Mouse (Mus musculus) kidney, postnatal 0 days (tissue): ENCODE measurements at regions not wholly inside any gene's neighbourhood (a gene's known extent, or its start where the extent isn't known, plus 50 kb on each side); places are given as distances from the start of the nearest gene placed in this dataset.

Source experiments
- ATAC-seq: fragments of 200-750 bp; cut with Nextera tagmentation; replicated peaks from 2 replicates; pipeline ENCODE4 v1.8.0; 2017; ENCODE audit warnings: low read depth, moderate number of reproducible peaks, moderate TSS enrichment, moderate library complexity; ENCODE audit not compliant: low FRiP score
- DNase-seq: peaks from one replicate; pipeline ENCODE4 v3.0.0-alpha.2; 2016; ENCODE audit warnings: low spot score
- H3K27ac ChIP-seq: fragments of 300-500 bp; sonication (generic); 2 replicates; pipeline ENCODE4 v1.5.1; 2014; ENCODE audit warnings: mild to moderate bottlenecking
- H3K27me3 ChIP-seq: fragments of 300-500 bp; sonication (generic); 2 replicates; pipeline ENCODE4 v1.6.1; 2014; ENCODE audit warnings: low read length, mixed read lengths; ENCODE audit not compliant: insufficient read depth
- H3K36me3 ChIP-seq: fragments of 300-500 bp; sonication (generic); 2 replicates; pipeline ENCODE4 v1.6.1; 2014; ENCODE audit warnings: low read length, mixed read lengths; ENCODE audit not compliant: insufficient read depth
- H3K4me1 ChIP-seq: fragments of 300-500 bp; sonication (generic); replicated peaks from 2 replicates; pipeline ENCODE4 v1.6.1; 2014; ENCODE audit warnings: antibody characterized with exemption, low read length, mixed read lengths; ENCODE audit not compliant: insufficient read depth
- H3K4me2 ChIP-seq: fragments of 300-500 bp; sonication (generic); 2 replicates; pipeline ENCODE4 v1.6.1; 2014; ENCODE audit warnings: mild to moderate bottlenecking, low read length, moderate library complexity, mixed read lengths
- H3K4me3 ChIP-seq: fragments of 300-500 bp; sonication (generic); replicated peaks from 2 replicates; pipeline ENCODE4 v1.5.1; 2014; ENCODE audit warnings: low read depth, low read length
- H3K9ac ChIP-seq: fragments of 300-500 bp; sonication (generic); 2 replicates; pipeline ENCODE4 v1.6.1; 2014; ENCODE audit warnings: low read depth, low read length
- H3K9me3 ChIP-seq: fragments of 300-500 bp; sonication (generic); replicated peaks from 2 replicates; pipeline ENCODE4 v1.6.1; 2016; ENCODE audit warnings: low read length, inconsistent platforms, mixed read lengths
- CTCF ChIP-seq: IDR thresholded peaks from 2 replicates; pipeline ENCODE4 v1.5.1; 2016; ENCODE audit warnings: antibody characterized with exemption, low read depth, mild to moderate bottlenecking, moderate library complexity
- WGBS: fragments of 180-500 bp; shearing (Covaris S2); extraction: QIAGEN DNeasy Blood & Tissue Kit; methylation state at CpG from one replicate; pipeline ENCODE4 v1.1.7; 2014; 5-methylcytosine and 5-hydroxymethylcytosine counted together

GRCm38 (mm10) chr12:26543463-26543862, 74.5 kb downstream of the Cmpk2 start:
- Histone ChIP-seq H3K4me3 (no peak overlapping the region), H3K9me3 (no peaks in the 10 kb centered on the region), H3K4me1 (no peaks in the 10 kb centered on the region), H3K27me3 (no peaks in the 10 kb centered on the region), H3K4me2 (no peak overlapping the region), H3K36me3 (no peaks in the 10 kb centered on the region), H3K9ac (no peak overlapping the region), H3K27ac (no peak overlapping the region)
- 93% methylated on average over 1 of the region's 1 CpGs for WGBS
- ATAC-seq (no peak), DNase-seq (no peak)
- TF ChIP-seq CTCF, result no peak

GRCm38 (mm10) chr12:26542451-26542850, 73.4 kb downstream of the Cmpk2 start:
- no peak overlapping the region for H3K27ac ChIP-seq
- H3K9ac ChIP-seq, result no peak overlapping the region
- H3K36me3 ChIP-seq, result no peaks in the 10 kb centered on the region
- no peak for TF ChIP-seq CTCF
- no peaks in the 10 kb centered on the region for H3K27me3 ChIP-seq
- ATAC-seq (no peak), DNase-seq (no peak)
- H3K9me3 ChIP-seq, result no peaks in the 10 kb centered on the region
- H3K4me1 ChIP-seq, result no peaks in the 10 kb centered on the region
- no peak overlapping the region for H3K4me2 ChIP-seq
- WGBS, result 39% methylated on average over 2 of the region's 2 CpGs
- no peak overlapping the region for H3K4me3 ChIP-seq

- H3K9me3 ChIP-seq, result no peaks in the 10 kb centered on the region
- H3K27me3 ChIP-seq, result no peaks in the 10 kb centered on the region
- 69% methylated on average over 9 of the region's 9 CpGs for WGBS
- H3K4me3 ChIP-seq, result no peak overlapping the region
- no peaks in the 10 kb centered on the region for H3K36me3 ChIP-seq
- H3K9ac ChIP-seq, result no peak overlapping the region
- TF ChIP-seq CTCF, result no peak
- H3K4me1 ChIP-seq, result no peaks in the 10 kb centered on the region; the same call in 1 of the 2 replicates
- ATAC-seq, result no peak
- H3K27ac ChIP-seq, result no peak overlapping the region
- DNase-seq, result no peak
- H3K4me2 ChIP-seq, result no peak overlapping the region
These were observed 66.4 kb downstream of the Cmpk2 start for GRCm38 (mm10) chr12:26535261-26535890.

GRCm38 (mm10) chr12:26534229-26535105, 65.5 kb downstream of the Cmpk2 start:
- H3K4me1 ChIP-seq, result no peaks in the 10 kb centered on the region; the same call in 1 of the 2 replicates
- no peaks in the 10 kb centered on the region for H3K9me3 ChIP-seq
- DNase-seq, result no peak
- whole genome bisulfite sequencing, result 10% methylated on average over 9 of the region's 9 CpGs
- H3K9ac ChIP-seq, result no peak overlapping the region
- H3K27me3 ChIP-seq, result no peaks in the 10 kb centered on the region
- H3K27ac ChIP-seq, result no peak overlapping the region
- H3K4me2 ChIP-seq, result no peak overlapping the region
- TF ChIP-seq CTCF, result no peak
- no peaks in the 10 kb centered on the region for H3K36me3 ChIP-seq
- no peak overlapping the region for H3K4me3 ChIP-seq
- no peak for ATAC-seq

- Histone ChIP-seq H3K9me3 (no peaks in the 10 kb centered on the region), H3K4me1 (no peaks in the 10 kb centered on the region; the same call in 1 of the 2 replicates), H3K4me2 (no peak overlapping the region), H3K9ac (no peak overlapping the region), H3K27ac (no peak overlapping the region), H3K4me3 (no peak overlapping the region), H3K27me3 (no peaks in the 10 kb centered on the region), H3K36me3 (no peaks in the 10 kb centered on the region)
- ATAC-seq (no peak), DNase-seq (peak; percentile 28)
- no peak for TF ChIP-seq CTCF
- 22% methylated on average over 9 of the region's 9 CpGs for whole genome bisulfite sequencing
These were observed 64.7 kb downstream of the Cmpk2 start for GRCm38 (mm10) chr12:26533641-26534151.

GRCm38 (mm10) chr12:26532823-26533640, 64.0 kb downstream of the Cmpk2 start:
- Histone ChIP-seq H3K4me1 (no peaks in the 10 kb centered on the region; the same call in 1 of the 2 replicates), H3K9me3 (no peaks in the 10 kb centered on the region), H3K4me3 (no peak overlapping the region), H3K4me2 (peak overlapping the region; percentile 30; the same call in 1 of the 2 replicates), H3K9ac (no peak overlapping the region), H3K36me3 (no peaks in the 10 kb centered on the region), H3K27ac (no peak overlapping the region), H3K27me3 (no peaks in the 10 kb centered on the region)
- WGBS, result 27% methylated on average over 13 of the region's 13 CpGs
- DNase-seq (peak; percentile 83), ATAC-seq (peak; percentile 46; the same call in 1 of the 2 replicates)
- peak; percentile 96 for TF ChIP-seq CTCF
